Mouse (Mus musculus) heart, embryonic 14.5 days (tissue): Measurements from ENCODE around the gene Sgms1. TPM values are rescaled to one million over a fixed set of nuclear protein-coding genes. Genes with fewer than 3 reads are reported as not detected.

Experiments used
- ATAC-seq: fragments of 200-750 bp; cut with Nextera tagmentation; 2 replicates; pipeline ENCODE4 v1.8.0; 2017; ENCODE audit warnings: low read depth, moderate TSS enrichment; ENCODE audit not compliant: insufficient number of reproducible peaks, insufficient read depth, low FRiP score
- H3K27ac ChIP-seq, 2 experiments: fragments of 200-500 bp in 1 of 2; fragments of 300-500 bp in 1 of 2; sonication (generic) in 1 of 2; replicated peaks in 1 of 2; 2 replicates each; pipeline ENCODE4 v1.5.1; 2012 to 2014; ENCODE audit warnings: low read depth in 2 of 2, low read length in 2 of 2, control low read depth in 1 of 2, mild to moderate bottlenecking in 1 of 2, mixed read lengths in 1 of 2; ENCODE audit not compliant: control insufficient read depth in 1 of 2, insufficient read depth in 1 of 2
- H3K27me3 ChIP-seq: fragments of 300-500 bp; sonication (generic); 2 replicates; pipeline ENCODE4 v1.6.1; 2014; ENCODE audit warnings: mild to moderate bottlenecking, low read length, control low read depth; ENCODE audit not compliant: control insufficient read depth, insufficient read depth
- H3K36me3 ChIP-seq: fragments of 300-500 bp; sonication (generic); 2 replicates; pipeline ENCODE4 v1.6.1; 2014; ENCODE audit warnings: mild to moderate bottlenecking, control low read depth, low read length, mixed read lengths; ENCODE audit not compliant: control insufficient read depth, insufficient read depth
- H3K4me1 ChIP-seq, 2 experiments: fragments of 200-500 bp in 1 of 2; fragments of 300-500 bp in 1 of 2; sonication (generic) in 1 of 2; 2 replicates each; pipeline ENCODE4 v1.6.1; 2012 to 2014; ENCODE audit warnings: low read length in 2 of 2, control low read depth in 1 of 2, mixed read lengths in 1 of 2; ENCODE audit not compliant: control insufficient read depth in 2 of 2, insufficient read depth in 2 of 2
- H3K4me2 ChIP-seq: fragments of 300-500 bp; sonication (generic); 2 replicates; pipeline ENCODE4 v1.6.1; 2014; ENCODE audit warnings: mild to moderate bottlenecking, low read length
- H3K4me3 ChIP-seq, 2 experiments: fragments of 200-500 bp in 1 of 2; fragments of 300-500 bp in 1 of 2; sonication (generic) in 1 of 2; 2 replicates each; pipeline ENCODE4 v1.5.1; 2012 to 2014; ENCODE audit warnings: low read length in 2 of 2, mild to moderate bottlenecking in 2 of 2, control low read depth in 1 of 2, low read depth in 1 of 2, moderate library complexity in 1 of 2; ENCODE audit not compliant: control insufficient read depth in 1 of 2, insufficient read depth in 1 of 2
- H3K9ac ChIP-seq: fragments of 300-500 bp; sonication (generic); 2 replicates; pipeline ENCODE4 v1.6.1; 2014; ENCODE audit warnings: mild to moderate bottlenecking, low read length
- H3K9me3 ChIP-seq: fragments of 300-500 bp; sonication (generic); 2 replicates; pipeline ENCODE4 v1.6.1; 2016; ENCODE audit warnings: low read length, control low read depth; ENCODE audit not compliant: control insufficient read depth
- WGBS: fragments of 180-500 bp; shearing (Covaris S2); extraction: QIAGEN DNeasy Blood & Tissue Kit; methylation state at CpG from one replicate; pipeline ENCODE4 v1.1.7; 2014; 5-methylcytosine and 5-hydroxymethylcytosine counted together
- polyA plus RNA-seq: library from polyadenylated mRNA; unstranded; fragments of >200 nt; fragmentation: Nextera tagmentation; extraction: Ambion mirVana; gene quantifications from 2 replicates; pipeline ENCODE4 v1.2.1, GENCODE M21; 2014

Sgms1 gene
- polyA plus RNA-seq, 1 experiment from 2014 or later = 41.3 TPM

DNA sequence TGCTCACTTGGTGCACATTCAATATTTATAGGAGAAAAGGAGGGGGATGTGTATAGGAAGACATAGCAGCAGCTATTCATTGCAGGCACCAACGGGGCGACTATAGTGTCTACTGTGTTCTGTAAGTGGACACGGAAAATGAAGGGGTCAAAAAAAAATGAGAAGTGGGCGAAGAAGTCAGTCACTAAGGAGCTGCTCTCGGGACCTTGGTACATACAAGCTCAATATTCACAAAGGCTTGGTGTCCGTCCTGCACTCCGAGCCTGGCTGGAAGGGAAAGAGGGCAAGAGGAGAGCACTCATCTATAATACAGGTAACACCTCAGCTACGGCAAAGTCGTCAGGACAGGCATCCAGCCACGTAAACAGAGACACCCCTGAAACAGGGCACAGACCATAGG, 14.8 kb downstream of the Sgms1 start:
- Histone ChIP-seq H3K4me3 (no peak overlapping the region), H3K4me1 (peaks cover 39 to 59% of the 10 kb centered on the region in 2 experiments), H3K27ac (no peak overlapping the region), H3K27me3 (no peaks in the 10 kb centered on the region), H3K9me3 (no peaks in the 10 kb centered on the region), H3K9ac (no peak overlapping the region), H3K36me3 (no peaks in the 10 kb centered on the region), H3K4me2 (no peak overlapping the region)
- ATAC-seq = no peak
- 89% methylated on average over 10 of the region's 10 CpGs for WGBS

DNA sequence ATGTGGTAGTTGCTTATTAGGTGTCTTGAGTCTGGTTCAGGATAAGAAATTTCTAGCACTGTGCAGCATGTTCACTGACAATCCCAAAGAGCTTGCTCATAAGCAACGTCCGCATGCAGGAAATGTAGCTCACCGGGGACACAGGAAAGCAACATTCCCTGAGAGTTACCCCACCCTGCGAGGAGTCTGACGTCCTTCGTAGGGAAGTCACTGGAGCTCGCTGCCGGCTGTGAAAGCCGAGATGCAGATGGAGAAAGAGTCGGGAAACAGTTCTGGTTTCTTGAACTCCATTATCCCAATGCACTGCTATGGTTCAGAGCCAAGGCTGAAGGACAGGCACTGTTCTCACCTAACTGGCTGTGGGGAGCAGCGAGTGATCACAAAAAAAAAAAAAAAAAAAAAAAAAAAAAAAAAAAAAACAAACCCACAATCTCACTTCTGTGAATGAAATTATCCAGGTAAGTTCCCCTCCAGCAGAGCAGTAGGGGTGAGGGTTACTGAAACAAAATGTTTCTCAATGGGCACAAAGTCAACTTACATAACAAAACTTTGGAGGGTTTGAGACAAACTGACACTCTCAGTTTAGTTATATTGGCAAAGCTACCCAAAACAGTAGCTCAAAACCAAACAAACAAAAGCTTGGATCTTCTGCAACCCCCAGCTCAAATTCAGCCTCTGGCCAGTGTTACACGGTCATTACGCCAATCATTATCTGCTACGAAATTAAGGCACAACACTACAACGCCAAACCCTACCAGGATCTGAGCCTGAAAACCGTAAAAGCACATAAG, 15.5 kb downstream of the Sgms1 start:
- H3K4me1 ChIP-seq = peaks cover 32 to 53% of the 10 kb centered on the region in 2 experiments
- no peak overlapping the region for H3K9ac ChIP-seq
- H3K4me2 ChIP-seq = no peak overlapping the region; the same call in 1 of the 2 replicates
- 0 out of 4 replicates have a peak overlapping the region, but pooled peaks of 1 of the 2 experiments have one; percentile 10 for H3K27ac ChIP-seq
- no peaks in the 10 kb centered on the region for H3K9me3 ChIP-seq
- H3K36me3 ChIP-seq = no peaks in the 10 kb centered on the region
- no peak for ATAC-seq
- WGBS = 62% methylated on average over 16 of the region's 16 CpGs
- no peaks in the 10 kb centered on the region for H3K27me3 ChIP-seq
- H3K4me3 ChIP-seq = no peak overlapping the region

DNA sequence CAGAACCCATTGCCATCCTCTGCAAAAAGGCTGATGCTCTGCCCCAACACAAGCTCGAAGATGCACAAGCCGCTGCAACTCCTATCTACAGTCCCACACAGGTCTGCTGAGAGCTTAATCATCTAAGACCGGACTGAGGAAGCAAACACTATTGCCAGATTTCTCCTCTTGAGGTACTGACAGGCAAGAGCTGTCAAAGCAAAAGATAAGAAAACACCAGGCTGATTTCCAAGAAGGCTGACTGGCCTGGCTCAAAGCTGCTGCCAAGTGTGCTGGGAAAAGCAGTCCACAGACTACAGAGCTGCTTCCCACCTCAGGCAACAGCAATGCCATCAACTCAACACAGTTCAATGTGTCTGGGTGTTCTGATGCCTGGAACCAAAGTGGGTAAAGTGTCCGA, 17.1 kb downstream of the Sgms1 start:
- no peaks in the 10 kb centered on the region for H3K36me3 ChIP-seq
- no peak overlapping the region for H3K4me3 ChIP-seq
- no peak overlapping the region for H3K9ac ChIP-seq
- no peaks in the 10 kb centered on the region for H3K27me3 ChIP-seq
- no peaks in the 10 kb centered on the region for H3K9me3 ChIP-seq
- WGBS = 4% methylated on average over 4 of the region's 4 CpGs
- H3K4me2 ChIP-seq = peak overlapping the region; percentile 35; the same call in 1 of the 2 replicates
- peak overlapping the region; percentile 46 to 80 for H3K27ac ChIP-seq
- peak; percentile 88 for ATAC-seq
- H3K4me1 ChIP-seq = peaks cover 17 to 36% of the 10 kb centered on the region in 2 experiments

DNA sequence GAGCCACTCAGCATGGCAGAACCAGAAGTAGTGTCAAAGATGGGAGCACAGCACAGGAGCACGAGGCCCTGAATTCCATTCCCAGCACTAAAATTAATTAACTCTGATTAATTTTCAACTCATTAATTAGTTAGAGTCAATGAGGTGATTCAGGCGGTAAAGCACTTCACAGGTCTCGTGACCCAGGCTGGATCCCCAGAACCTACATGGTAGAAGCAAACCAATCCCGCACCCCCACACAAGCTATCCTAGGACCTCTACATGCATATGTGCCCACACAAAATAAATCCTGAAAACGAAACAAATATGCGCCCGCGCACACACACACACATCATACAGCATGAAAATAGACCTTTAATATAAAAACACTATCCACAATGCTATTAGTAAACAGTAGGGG, 22.2 kb downstream of the Sgms1 start:
- Histone ChIP-seq H3K27ac (no peak overlapping the region), H3K4me1 (peaks cover 12 to 19% of the 10 kb centered on the region in 2 experiments), H3K27me3 (no peaks in the 10 kb centered on the region), H3K36me3 (no peaks in the 10 kb centered on the region), H3K4me2 (no peak overlapping the region), H3K4me3 (no peak overlapping the region), H3K9ac (no peak overlapping the region), H3K9me3 (no peaks in the 10 kb centered on the region)
- WGBS = 97% methylated on average over 8 of the region's 8 CpGs
- ATAC-seq = no peak

DNA sequence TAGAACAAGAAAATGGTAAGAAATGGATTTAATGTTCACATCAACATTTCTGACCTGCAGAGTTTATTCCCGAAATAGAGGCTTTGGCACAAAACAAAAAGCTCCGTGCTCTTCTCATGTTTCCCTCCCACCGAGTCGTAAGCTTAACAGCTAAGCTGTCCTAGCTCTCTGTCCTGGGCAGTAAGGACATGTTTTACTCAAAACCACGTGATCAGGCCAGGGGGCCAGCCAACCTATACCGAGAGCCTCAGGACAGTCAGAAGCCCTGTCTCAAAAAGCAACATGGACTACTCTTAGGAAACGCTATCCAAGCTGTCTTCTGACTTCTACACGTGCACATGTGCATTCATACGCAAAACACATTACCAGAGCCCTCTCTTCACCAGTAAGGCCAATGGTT, 23.1 kb downstream of the Sgms1 start:
- H3K4me2 ChIP-seq = no peak overlapping the region
- WGBS = 77% methylated on average over 9 of the region's 9 CpGs
- peaks cover 9 to 14% of the 10 kb centered on the region in 2 experiments for H3K4me1 ChIP-seq
- H3K27ac ChIP-seq = no peak overlapping the region
- H3K27me3 ChIP-seq = no peaks in the 10 kb centered on the region
- no peak overlapping the region for H3K9ac ChIP-seq
- H3K9me3 ChIP-seq = no peaks in the 10 kb centered on the region
- no peak for ATAC-seq
- H3K36me3 ChIP-seq = no peaks in the 10 kb centered on the region
- no peak overlapping the region for H3K4me3 ChIP-seq

DNA sequence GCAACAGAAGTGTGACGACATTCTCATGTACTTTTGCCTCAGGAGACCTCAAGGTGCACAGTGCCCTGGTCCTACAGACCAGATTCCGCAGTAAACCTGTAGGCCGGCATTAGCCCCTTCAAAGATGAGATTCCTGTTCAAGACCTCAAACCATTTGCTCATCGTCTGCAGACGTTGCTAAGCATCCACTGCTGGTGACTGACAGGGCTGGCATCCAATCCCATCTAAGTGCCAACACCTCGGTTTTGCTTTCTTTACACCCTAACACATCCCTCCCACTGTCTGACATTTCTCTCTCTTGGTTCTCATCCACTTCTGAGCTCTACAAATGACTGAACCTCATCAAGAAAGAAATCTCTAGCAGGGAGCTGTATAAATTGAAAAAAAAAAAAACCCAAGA, 24.4 kb downstream of the Sgms1 start:
- H3K4me3 ChIP-seq = no peak overlapping the region
- H3K9ac ChIP-seq = no peak overlapping the region
- H3K4me2 ChIP-seq = no peak overlapping the region
- H3K36me3 ChIP-seq = no peaks in the 10 kb centered on the region
- H3K4me1 ChIP-seq = peaks cover 9 to 24% of the 10 kb centered on the region in 2 experiments
- ATAC-seq = no peak
- WGBS = 75% methylated on average over 6 of the region's 6 CpGs
- H3K27me3 ChIP-seq = no peaks in the 10 kb centered on the region
- no peaks in the 10 kb centered on the region for H3K9me3 ChIP-seq
- no peak overlapping the region for H3K27ac ChIP-seq

DNA sequence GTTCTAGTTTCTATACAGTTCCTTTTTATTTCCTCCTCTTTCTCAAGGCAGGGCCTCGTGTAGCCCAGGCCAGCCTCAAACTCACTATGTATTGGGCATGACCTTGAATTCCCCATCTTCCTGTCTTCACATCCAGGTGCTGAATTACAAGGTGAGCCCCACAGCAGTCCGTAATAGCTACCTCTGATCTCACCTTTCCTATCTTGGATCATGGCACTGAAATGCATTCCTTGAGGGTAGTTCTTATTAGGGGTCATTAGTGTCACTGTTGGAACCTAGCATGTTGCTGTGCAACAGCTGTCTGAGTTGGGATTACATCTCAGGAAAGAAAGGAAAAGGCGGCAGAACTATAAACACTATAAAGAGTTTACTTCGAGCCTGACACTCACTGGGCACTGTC, 25.9 kb downstream of the Sgms1 start:
- Histone ChIP-seq H3K9me3 (no peaks in the 10 kb centered on the region), H3K27me3 (no peaks in the 10 kb centered on the region), H3K36me3 (no peaks in the 10 kb centered on the region), H3K27ac (no peak overlapping the region), H3K9ac (no peak overlapping the region), H3K4me1 (peaks cover 9 to 25% of the 10 kb centered on the region in 2 experiments), H3K4me2 (no peak overlapping the region), H3K4me3 (no peak overlapping the region)
- no peak for ATAC-seq
- 71% methylated on average over 4 of the region's 4 CpGs for WGBS

DNA sequence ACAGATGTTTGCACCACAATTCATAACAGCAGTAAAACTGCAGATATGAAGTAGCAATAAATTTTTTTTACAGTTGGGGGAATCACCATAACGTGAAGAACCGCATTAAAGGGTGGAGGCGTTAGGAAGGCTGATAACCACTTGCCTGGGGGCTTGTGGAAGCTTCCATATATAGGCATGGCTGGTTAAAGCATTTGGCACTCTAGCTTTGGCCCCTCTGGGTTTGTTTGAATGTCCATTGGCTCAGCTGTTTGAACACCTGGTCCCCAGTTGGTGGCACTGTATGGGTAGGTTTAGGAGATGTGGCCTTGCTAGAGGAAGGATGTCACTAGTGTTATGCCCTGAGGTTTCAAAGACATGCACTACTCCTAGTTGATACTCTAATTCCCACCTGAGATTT, 27.0 kb downstream of the Sgms1 start:
- Histone ChIP-seq H3K27me3 (no peaks in the 10 kb centered on the region), H3K4me3 (no peak overlapping the region), H3K4me1 (peaks cover 9 to 27% of the 10 kb centered on the region in 2 experiments), H3K4me2 (no peak overlapping the region), H3K9me3 (no peaks in the 10 kb centered on the region), H3K36me3 (no peaks in the 10 kb centered on the region), H3K9ac (no peak overlapping the region), H3K27ac (no peak overlapping the region)
- WGBS = 30% methylated on average over 3 of the region's 3 CpGs
- ATAC-seq = no peak
